Mouse (Mus musculus) brain, adult 10 weeks (tissue): ENCODE results near the gene Foxr2. TPM values are rescaled to one million over a fixed set of nuclear protein-coding genes. Genes with fewer than 3 reads are reported as not detected.

Experiments used
- polyA plus RNA-seq: library from polyadenylated mRNA; stranded (reverse); fragments of 350-450 nt; fragmentation: Illumina TruSeq; extraction: RNeasy Lipid Tissue Mini Kit (QIAGEN cat#74804); gene quantifications from one replicate; pipeline ENCODE4 v1.2.3, GENCODE M21; 2015; ENCODE audit warnings: low read depth, low replicate concordance

Gene Foxr2
- polyA plus RNA-seq, result 0.70 TPM

GRCm38 (mm10) chrX:153118486-153118885 is at the start of gene Foxr2:
Gene Foxr2, plus strand, starts transcription at chrX:153118786.

DNA sequence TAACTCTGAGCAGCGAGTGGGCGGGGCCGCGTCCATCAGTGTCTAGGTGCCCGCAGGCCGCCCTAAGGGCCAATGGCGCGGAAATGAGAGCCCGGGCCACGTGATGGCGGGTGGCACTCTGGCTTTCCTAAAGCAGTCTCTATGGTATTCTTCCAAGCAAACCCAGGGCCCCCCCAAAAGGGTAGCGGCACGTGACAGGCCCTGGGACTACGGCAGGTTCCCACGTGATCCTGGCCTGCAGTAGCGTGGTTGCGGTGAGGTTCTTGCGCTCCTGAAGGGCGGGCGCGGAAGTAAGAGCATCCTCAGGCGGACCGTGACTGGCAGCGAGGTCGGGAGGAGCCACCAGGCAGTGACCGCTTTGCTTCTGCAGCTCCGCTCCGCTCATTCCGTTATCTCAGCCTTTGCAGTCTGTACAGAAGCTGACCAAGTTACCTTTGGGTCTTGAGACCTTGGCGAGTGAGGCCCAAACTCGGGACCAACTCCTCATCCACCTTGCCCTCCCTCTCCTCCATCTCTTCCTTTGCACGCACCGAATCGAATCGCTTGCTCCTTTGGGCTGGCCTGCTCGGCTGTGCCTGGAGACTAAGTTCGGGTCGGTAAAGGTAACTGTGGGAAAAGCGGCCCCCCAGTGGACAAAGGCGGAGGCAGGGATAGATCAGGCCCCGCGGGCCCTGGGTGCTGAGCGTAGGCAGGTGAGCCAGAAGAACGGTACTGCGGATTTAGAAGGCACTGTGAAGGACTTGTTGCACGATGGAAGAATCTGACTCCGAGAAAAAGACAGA is 21.3 kb downstream of the Foxr2 start, which contains the start of gene Rragb:
Gene Rragb, plus strand, starts transcription at position 248 of the 782 bp plus-strand sequence.

Other genes with a start within 250 kb of the Foxr2 start
- 1.3 TPM for gene Usp51, start 112.3 kb upstream of the Foxr2 start, polyA plus RNA-seq
- 62.5 TPM for gene Mageh1, start 81.2 kb upstream of the Foxr2 start, polyA plus RNA-seq
- 94.0 TPM for gene Rragb, start 21.2 kb downstream of the Foxr2 start, polyA plus RNA-seq
- gene Klf8, start 118.7 kb downstream of the Foxr2 start, polyA plus RNA-seq, result 2.6 TPM